Mouse (Mus musculus) lung, adult 2 months (tissue): ENCODE results near the gene Tcl1b2.

Source experiments
- CTCF ChIP-seq: fragments of 200-500 bp; IDR thresholded peaks from 2 replicates; pipeline ENCODE4 v1.5.1; 2011; ENCODE audit warnings: mild to moderate bottlenecking, low read length, control low read depth; ENCODE audit not compliant: insufficient read depth
- POLR2A ChIP-seq: fragments of 200-500 bp; IDR thresholded peaks from 2 replicates; pipeline ENCODE4 v1.6.1; 2011; ENCODE audit warnings: low read depth, mild to moderate bottlenecking, control low read depth, low read length, borderline replicate concordance; ENCODE audit errors: extremely low read depth

DNA sequence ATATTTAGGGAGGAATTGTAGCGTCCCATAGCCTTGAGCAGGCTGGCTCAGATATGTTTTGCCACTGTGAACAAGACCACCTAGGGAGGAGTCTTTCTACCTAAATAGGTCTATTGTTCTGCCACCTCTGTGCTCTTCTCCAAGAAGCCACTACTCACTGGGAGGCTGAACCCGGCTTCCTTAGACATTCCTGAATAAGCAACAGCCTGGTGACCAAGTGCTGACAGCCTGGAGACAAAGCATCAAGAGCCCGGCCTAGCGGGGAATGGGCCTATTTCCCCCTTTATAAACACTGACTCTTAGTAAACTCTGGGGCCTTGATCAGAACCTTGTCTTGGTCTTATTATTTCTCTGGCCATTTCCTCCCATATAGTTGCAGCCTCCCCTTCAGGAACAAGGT, 19.3 kb upstream of the Tcl1b2 start:
- TF ChIP-seq CTCF = no peak
- TF ChIP-seq POLR2A = no peak
